Mouse (Mus musculus): Measurements from ENCODE around the gene Etv5.
A peak's percentile ranks its signal among the peaks of the same experiment; 100 is the strongest.

Gene Etv5

GRCm38 (mm10) chr16:22430211-22430951, 9.1 kb downstream of the Etv5 start:
- no peak for DNase-seq (ENCODE audit: low read depth, low spot score)

GRCm38 (mm10) chr16:22429377-22429776, 10.1 kb downstream of the Etv5 start:
- no peak for DNase-seq (ENCODE audit: low read depth, low spot score)

GRCm38 (mm10) chr16:22428853-22429341, 10.6 kb downstream of the Etv5 start:
- peak; percentile 87 for DNase-seq (ENCODE audit: low read depth, low spot score)

GRCm38 (mm10) chr16:22426866-22427265, 12.7 kb downstream of the Etv5 start:
- no peak for DNase-seq (ENCODE audit: low read depth, low spot score)

GRCm38 (mm10) chr16:22422256-22422655, 17.3 kb downstream of the Etv5 start:
- DNase-seq (ENCODE audit: low read depth, low spot score): no peak

- no peak for DNase-seq (ENCODE audit: low read depth, low spot score)
These were observed 21.6 kb downstream of the Etv5 start for GRCm38 (mm10) chr16:22417931-22418330.

- DNase-seq (ENCODE audit: low read depth, low spot score): no peak
These were observed 22.5 kb downstream of the Etv5 start for GRCm38 (mm10) chr16:22417044-22417443.

GRCm38 (mm10) chr16:22416140-22416848, 23.2 kb downstream of the Etv5 start:
- no peak for DNase-seq (ENCODE audit: low read depth, low spot score)

GRCm38 (mm10) chr16:22414205-22414754, 25.2 kb downstream of the Etv5 start:
- no peak for DNase-seq (ENCODE audit: low read depth, low spot score)

GRCm38 (mm10) chr16:22412459-22413229, 26.9 kb downstream of the Etv5 start:
- no peak for DNase-seq (ENCODE audit: low read depth, low spot score)

- DNase-seq (ENCODE audit: low read depth, low spot score): no peak
These were observed 27.8 kb downstream of the Etv5 start for GRCm38 (mm10) chr16:22411764-22412163.

- no peak for DNase-seq (ENCODE audit: low read depth, low spot score)
These were observed 29.5 kb downstream of the Etv5 start for GRCm38 (mm10) chr16:22410000-22410399.

GRCm38 (mm10) chr16:22408642-22409360, 30.7 kb downstream of the Etv5 start:
- DNase-seq (ENCODE audit: low read depth, low spot score): no peak

- DNase-seq (ENCODE audit: low read depth, low spot score): no peak
These were observed 32.8 kb downstream of the Etv5 start for GRCm38 (mm10) chr16:22406747-22407146.

GRCm38 (mm10) chr16:22406050-22406449, 33.5 kb downstream of the Etv5 start:
- no peak for DNase-seq (ENCODE audit: low read depth, low spot score)

GRCm38 (mm10) chr16:22405492-22405891, 34.0 kb downstream of the Etv5 start:
- DNase-seq (ENCODE audit: low read depth, low spot score): no peak

GRCm38 (mm10) chr16:22403715-22404114, 35.8 kb downstream of the Etv5 start:
- no peak for DNase-seq (ENCODE audit: low read depth, low spot score)

- no peak for DNase-seq (ENCODE audit: low read depth, low spot score)
These were observed 36.9 kb downstream of the Etv5 start for GRCm38 (mm10) chr16:22402600-22402999.

GRCm38 (mm10) chr16:22400226-22400625, 39.3 kb downstream of the Etv5 start:
- no peak for DNase-seq (ENCODE audit: low read depth, low spot score)

GRCm38 (mm10) chr16:22398784-22399453, 40.6 kb downstream of the Etv5 start:
- no peak for DNase-seq (ENCODE audit: low read depth, low spot score)

GRCm38 (mm10) chr16:22398354-22398753, 41.2 kb downstream of the Etv5 start:
- DNase-seq (ENCODE audit: low read depth, low spot score): no peak

Measured in forelimb bud, embryonic 11.5 days (tissue).